Mouse (Mus musculus) A20 (cell line): ENCODE results near the gene Dapk2.

Source experiments
- DNase-seq: peaks from one replicate; pipeline ENCODE4 v3.0.0-alpha.2; 2011; ENCODE audit warnings: low read depth, low spot score

The Dapk2 gene

GRCm38 (mm10) chr9:66307341-66307740 is 149.3 kb downstream of the Dapk2 start:
- peak; percentile 21 for DNase-seq

GRCm38 (mm10) chr9:66308741-66309140 is 150.7 kb downstream of the Dapk2 start:
- DNase-seq, result no peak

GRCm38 (mm10) chr9:66311458-66311857 is 153.4 kb downstream of the Dapk2 start:
- DNase-seq, result no peak

- no peak for DNase-seq
Observed at GRCm38 (mm10) chr9:66316603-66317002, 158.6 kb downstream of the Dapk2 start.
